Mouse (Mus musculus) hindbrain, embryonic 13.5 days (tissue): ENCODE data around the gene Pla1a. TPM values are rescaled to one million over a fixed set of nuclear protein-coding genes. Genes with fewer than 3 reads are reported as not detected.

Source experiments
- ATAC-seq: fragments of 200-750 bp; cut with Nextera tagmentation; 2 replicates; pipeline ENCODE4 v1.8.0; 2017; ENCODE audit warnings: moderate TSS enrichment; ENCODE audit not compliant: low FRiP score
- H3K27ac ChIP-seq: fragments of 300-500 bp; sonication (generic); 2 replicates; pipeline ENCODE4 v1.5.1; 2015; ENCODE audit warnings: inconsistent platforms, mild to moderate bottlenecking, moderate library complexity
- H3K27me3 ChIP-seq: fragments of 300-500 bp; sonication (generic); 2 replicates; pipeline ENCODE4 v1.6.1; 2015; ENCODE audit warnings: mild to moderate bottlenecking, inconsistent platforms
- H3K36me3 ChIP-seq: fragments of 300-500 bp; sonication (generic); 2 replicates; pipeline ENCODE4 v1.6.1; 2015; ENCODE audit warnings: mild to moderate bottlenecking, inconsistent platforms
- H3K4me1 ChIP-seq: fragments of 300-500 bp; sonication (generic); replicated peaks from 2 replicates; pipeline ENCODE4 v1.6.1; 2015; ENCODE audit warnings: inconsistent platforms
- H3K4me2 ChIP-seq: fragments of 300-500 bp; sonication (generic); 2 replicates; pipeline ENCODE4 v1.6.1; 2015; ENCODE audit warnings: inconsistent platforms, mild to moderate bottlenecking, moderate library complexity
- H3K4me3 ChIP-seq: fragments of 300-500 bp; sonication (generic); 2 replicates; pipeline ENCODE4 v1.5.1; 2015; ENCODE audit warnings: mild to moderate bottlenecking, inconsistent platforms
- H3K9ac ChIP-seq: fragments of 300-500 bp; sonication (generic); 2 replicates; pipeline ENCODE4 v1.6.1; 2015; ENCODE audit warnings: mild to moderate bottlenecking, inconsistent platforms
- H3K9me3 ChIP-seq: fragments of 300-500 bp; sonication (generic); 2 replicates; pipeline ENCODE4 v1.6.1; 2016; ENCODE audit warnings: inconsistent platforms
- WGBS: fragments of 180-500 bp; shearing (Covaris S2); methylation state at CpG from one replicate; pipeline ENCODE4 v1.1.7; 2015; 5-methylcytosine and 5-hydroxymethylcytosine counted together
- polyA plus RNA-seq: library from polyadenylated mRNA; unstranded; fragments of >200 nt; fragmentation: Nextera tagmentation; extraction: Ambion mirVana; gene quantifications from 2 replicates; pipeline ENCODE4 v1.2.1, GENCODE M21; 2015

Pla1a gene
- polyA plus RNA-seq, 1 experiment from 2014 or later, result 0.30 TPM

GRCm38 (mm10) chr16:38443721-38444464 lies 10.9 kb upstream of the Pla1a start:
- H3K4me2 ChIP-seq, result no peak overlapping the region
- H3K27me3 ChIP-seq, result no peaks in the 10 kb centered on the region
- no peaks in the 10 kb centered on the region for H3K9me3 ChIP-seq
- H3K4me1 ChIP-seq, result no peaks in the 10 kb centered on the region
- no peak overlapping the region for H3K27ac ChIP-seq
- WGBS, result 99% methylated on average over 7 of the region's 7 CpGs
- no peak overlapping the region for H3K9ac ChIP-seq
- H3K36me3 ChIP-seq, result peaks cover 64% of the 10 kb centered on the region
- H3K4me3 ChIP-seq, result no peak overlapping the region
- ATAC-seq, result no peak

DNA sequence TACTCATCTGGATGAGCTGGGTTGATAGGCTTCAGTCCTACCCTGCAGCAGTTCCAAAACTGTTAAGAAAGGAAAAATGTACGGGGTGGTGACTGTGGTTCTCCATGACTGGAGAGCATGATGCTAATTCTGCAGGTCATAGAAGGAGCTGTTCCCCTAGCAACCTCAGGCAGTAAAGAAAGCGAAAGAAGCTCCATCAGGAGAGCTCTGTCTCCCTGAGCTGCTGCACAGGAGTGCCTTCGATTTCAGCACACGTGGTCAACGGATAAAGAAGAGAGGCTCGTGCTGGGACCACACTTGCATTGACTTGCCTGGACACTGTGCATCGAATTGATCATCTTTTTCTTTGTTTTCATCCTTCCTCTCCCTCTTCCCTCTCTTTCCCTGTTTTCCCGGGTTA lies 9.3 kb upstream of the Pla1a start:
- no peaks in the 10 kb centered on the region for H3K9me3 ChIP-seq
- H3K36me3 ChIP-seq, result peaks cover 47% of the 10 kb centered on the region
- H3K4me3 ChIP-seq, result no peak overlapping the region
- no peak overlapping the region for H3K27ac ChIP-seq
- WGBS, result 89% methylated on average over 8 of the region's 8 CpGs
- H3K4me2 ChIP-seq, result no peak overlapping the region
- no peaks in the 10 kb centered on the region for H3K27me3 ChIP-seq
- no peaks in the 10 kb centered on the region for H3K4me1 ChIP-seq
- ATAC-seq, result no peak
- H3K9ac ChIP-seq, result no peak overlapping the region

GRCm38 (mm10) chr16:38441611-38442010 lies 8.7 kb upstream of the Pla1a start:
- WGBS, result 89% methylated on average over 5 of the region's 5 CpGs
- Histone ChIP-seq H3K4me1 (no peaks in the 10 kb centered on the region), H3K4me2 (no peak overlapping the region), H3K4me3 (no peak overlapping the region), H3K9me3 (no peaks in the 10 kb centered on the region), H3K9ac (no peak overlapping the region), H3K27me3 (no peaks in the 10 kb centered on the region), H3K27ac (no peak overlapping the region), H3K36me3 (peaks cover 41% of the 10 kb centered on the region)
- ATAC-seq, result no peak

DNA sequence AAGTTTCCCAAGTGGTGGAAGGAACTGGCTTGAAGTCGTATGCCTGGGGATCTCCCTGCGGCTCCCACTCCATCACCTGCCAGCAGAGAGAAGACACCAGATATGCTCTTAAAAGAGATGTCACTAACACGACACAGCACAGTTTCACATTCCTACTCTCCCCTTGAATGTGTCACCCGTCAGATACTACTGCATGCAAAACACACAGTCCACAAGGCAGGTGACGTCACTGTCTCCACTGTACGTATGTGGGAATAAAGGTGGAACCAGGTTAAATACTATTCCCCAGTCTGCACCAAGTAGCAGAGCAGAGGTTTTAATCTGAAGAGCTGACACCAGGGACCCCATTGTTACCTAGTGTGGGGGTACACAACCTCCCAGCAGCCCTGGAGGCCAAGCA lies 7.5 kb upstream of the Pla1a start:
- Histone ChIP-seq H3K4me3 (no peak overlapping the region), H3K9ac (no peak overlapping the region), H3K36me3 (peaks cover 29% of the 10 kb centered on the region), H3K4me2 (no peak overlapping the region), H3K27me3 (no peaks in the 10 kb centered on the region), H3K4me1 (no peaks in the 10 kb centered on the region), H3K9me3 (no peaks in the 10 kb centered on the region), H3K27ac (no peak overlapping the region)
- 89% methylated on average over 6 of the region's 6 CpGs for WGBS
- no peak for ATAC-seq

DNA sequence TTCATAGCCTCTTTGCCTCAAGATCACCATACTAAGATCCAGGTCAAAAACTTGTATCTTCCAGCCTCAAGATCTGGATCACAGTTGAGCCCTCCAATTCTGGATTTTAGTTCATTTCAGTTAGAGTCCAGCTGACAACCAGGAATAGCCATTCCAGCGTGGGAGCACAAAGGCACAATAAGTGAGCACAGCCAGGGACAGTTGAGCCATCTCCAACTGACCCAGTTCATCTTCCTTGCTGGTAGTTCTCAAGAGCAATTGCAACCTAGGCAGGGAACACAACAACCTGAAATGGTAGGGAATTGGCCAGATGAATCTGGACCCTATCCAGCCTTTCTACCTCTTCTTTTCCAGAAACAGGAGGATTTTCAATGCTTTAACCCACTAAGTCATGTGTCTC lies 6.2 kb upstream of the Pla1a start:
- H3K4me3 ChIP-seq, result no peak overlapping the region
- ATAC-seq, result no peak
- no peaks in the 10 kb centered on the region for H3K9me3 ChIP-seq
- H3K4me2 ChIP-seq, result no peak overlapping the region
- whole genome bisulfite sequencing, result 89% methylated on average over 1 of the region's 1 CpGs
- no peak overlapping the region for H3K27ac ChIP-seq
- no peaks in the 10 kb centered on the region for H3K4me1 ChIP-seq
- peaks cover 17% of the 10 kb centered on the region for H3K36me3 ChIP-seq
- H3K9ac ChIP-seq, result no peak overlapping the region
- no peaks in the 10 kb centered on the region for H3K27me3 ChIP-seq

- H3K27ac ChIP-seq, result no peak overlapping the region
- no peaks in the 10 kb centered on the region for H3K4me1 ChIP-seq
- ATAC-seq, result no peak
- no peaks in the 10 kb centered on the region for H3K27me3 ChIP-seq
- no peak overlapping the region for H3K4me3 ChIP-seq
- 85% methylated on average over 4 of the region's 4 CpGs for WGBS
- no peak overlapping the region for H3K4me2 ChIP-seq
- no peaks in the 10 kb centered on the region for H3K36me3 ChIP-seq
- H3K9me3 ChIP-seq, result no peaks in the 10 kb centered on the region
- H3K9ac ChIP-seq, result no peak overlapping the region
Observed at GRCm38 (mm10) chr16:38434295-38434795, 1.4 kb upstream of the Pla1a start.

DNA sequence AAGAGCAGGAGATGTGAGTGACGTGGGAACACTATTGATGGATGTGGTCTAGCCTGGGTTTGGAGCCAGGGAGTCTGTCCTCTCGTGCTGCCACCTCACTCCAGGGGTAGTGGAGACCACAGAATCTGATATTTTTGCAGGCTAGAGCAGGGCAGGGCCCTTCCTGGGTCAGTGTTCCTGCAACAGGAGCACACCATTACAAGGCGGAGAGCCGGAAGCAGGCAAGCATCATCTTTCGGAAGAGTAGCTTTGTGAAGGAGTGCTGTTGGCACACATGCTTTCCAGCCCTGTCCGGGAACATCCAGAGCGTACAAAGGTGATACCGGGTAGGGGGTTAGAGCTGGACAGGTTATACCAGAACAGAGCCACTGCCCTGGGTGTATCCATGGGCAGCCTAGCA lies 569 bp upstream of the Pla1a start:
- Histone ChIP-seq H3K9me3 (no peaks in the 10 kb centered on the region), H3K4me1 (no peaks in the 10 kb centered on the region), H3K27me3 (no peaks in the 10 kb centered on the region), H3K27ac (no peak overlapping the region), H3K9ac (no peak overlapping the region), H3K4me3 (no peak overlapping the region), H3K4me2 (no peak overlapping the region), H3K36me3 (no peaks in the 10 kb centered on the region)
- ATAC-seq, result no peak
- WGBS, result 86% methylated on average over 8 of the region's 8 CpGs

DNA sequence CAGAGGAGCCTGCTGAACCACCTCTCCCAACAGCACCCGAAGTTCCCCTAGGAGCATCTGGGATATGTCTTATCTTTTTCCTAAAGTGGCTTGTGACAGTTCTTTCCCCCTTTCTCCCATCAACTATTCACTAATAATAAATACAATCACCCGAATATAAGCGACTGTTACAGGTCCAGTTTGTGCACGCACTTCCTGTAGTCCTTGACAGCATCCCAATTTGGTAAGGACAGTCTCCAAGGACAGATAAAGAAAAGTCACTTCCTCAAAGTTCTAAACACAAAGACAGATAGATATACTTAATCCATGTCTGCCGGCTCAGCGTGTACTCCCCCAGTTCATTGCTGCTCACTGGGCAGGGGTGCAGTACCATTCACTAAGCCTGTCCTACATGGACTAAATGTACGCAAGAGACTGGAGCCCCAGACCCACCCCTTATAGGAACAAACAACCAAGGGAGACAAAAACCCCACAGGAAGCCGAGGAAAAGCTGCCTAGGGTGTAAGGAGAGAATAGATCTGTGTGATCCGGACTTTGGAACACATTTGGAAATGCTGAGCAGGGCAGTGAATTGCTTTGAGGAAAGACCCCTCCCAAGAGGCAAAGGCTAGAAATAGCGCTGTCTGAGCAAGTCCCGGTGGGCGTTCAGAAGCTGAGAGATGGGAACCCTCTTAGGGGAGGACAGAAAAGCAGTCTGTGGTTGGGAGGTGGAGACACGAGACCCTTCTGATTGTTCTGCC lies 1.3 kb downstream of the Pla1a start:
- Histone ChIP-seq H3K27ac (no peak overlapping the region), H3K4me3 (no peak overlapping the region), H3K36me3 (no peaks in the 10 kb centered on the region), H3K27me3 (no peaks in the 10 kb centered on the region), H3K4me2 (no peak overlapping the region), H3K4me1 (no peaks in the 10 kb centered on the region), H3K9ac (no peak overlapping the region), H3K9me3 (no peaks in the 10 kb centered on the region)
- 51% methylated on average over 13 of the region's 13 CpGs for WGBS
- ATAC-seq, result no peak

DNA sequence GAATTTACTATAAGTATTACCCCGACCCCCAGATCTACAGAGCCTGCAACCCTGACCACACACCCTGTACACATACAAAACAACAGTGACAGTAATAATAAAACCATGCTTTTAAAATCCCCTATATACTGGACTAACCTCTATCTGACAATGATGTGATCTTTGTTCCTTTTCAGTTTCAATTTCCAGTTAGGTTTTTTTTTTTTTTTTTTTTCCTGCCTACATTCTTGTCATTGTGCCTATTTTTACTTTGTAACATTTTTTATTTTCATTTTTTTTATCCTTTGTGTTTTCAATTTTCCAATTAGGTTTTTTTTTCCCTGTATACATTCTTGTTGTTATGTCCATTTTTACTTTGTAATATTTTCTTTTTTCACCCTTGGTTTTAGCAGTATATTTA lies 7.1 kb downstream of the Pla1a start:
- H3K9me3 ChIP-seq, result no peaks in the 10 kb centered on the region
- ATAC-seq, result no peak

GRCm38 (mm10) chr16:38425374-38425773 lies 7.6 kb downstream of the Pla1a start:
- no peak for ATAC-seq
- no peak overlapping the region for H3K4me2 ChIP-seq
- no peaks in the 10 kb centered on the region for H3K4me1 ChIP-seq
- H3K27ac ChIP-seq, result no peak overlapping the region
- H3K9ac ChIP-seq, result no peak overlapping the region
- H3K9me3 ChIP-seq, result no peaks in the 10 kb centered on the region
- no peaks in the 10 kb centered on the region for H3K36me3 ChIP-seq
- no peaks in the 10 kb centered on the region for H3K27me3 ChIP-seq
- H3K4me3 ChIP-seq, result no peak overlapping the region
- 88% methylated on average over 2 of the region's 2 CpGs for WGBS

More for the DNA sequence above, 7.1 kb downstream of the Pla1a start:
- 85% methylated on average over 1 of the region's 1 CpGs for WGBS
- no peak overlapping the region for H3K9ac ChIP-seq
- H3K4me3 ChIP-seq, result no peak overlapping the region
- no peak overlapping the region for H3K4me2 ChIP-seq
- H3K36me3 ChIP-seq, result no peaks in the 10 kb centered on the region
- no peaks in the 10 kb centered on the region for H3K4me1 ChIP-seq
- H3K27me3 ChIP-seq, result no peaks in the 10 kb centered on the region
- no peak overlapping the region for H3K27ac ChIP-seq

DNA sequence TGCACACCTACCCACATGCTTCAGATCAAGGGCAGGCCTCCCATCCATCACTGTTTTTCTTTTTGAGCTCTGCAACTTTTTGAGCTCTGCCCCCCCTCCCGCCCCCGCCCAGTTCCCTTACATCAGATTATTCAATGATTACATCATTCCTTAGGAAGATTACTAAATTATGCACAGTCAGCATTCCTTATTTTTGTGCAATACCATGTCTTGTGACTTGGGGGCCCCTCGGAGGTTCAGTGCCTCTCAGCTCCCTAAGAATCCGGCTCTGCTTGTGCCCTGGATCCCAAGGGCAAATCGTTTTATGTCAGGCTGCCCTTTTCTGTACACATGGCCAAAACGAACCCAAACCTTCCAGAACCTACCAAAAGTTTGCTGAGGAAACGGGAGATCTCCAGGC lies 18.0 kb downstream of the Pla1a start:
- no peaks in the 10 kb centered on the region for H3K4me1 ChIP-seq
- no peak overlapping the region for H3K27ac ChIP-seq
- H3K27me3 ChIP-seq, result no peaks in the 10 kb centered on the region
- H3K9ac ChIP-seq, result no peak overlapping the region
- H3K36me3 ChIP-seq, result no peaks in the 10 kb centered on the region
- no peak overlapping the region for H3K4me3 ChIP-seq
- WGBS, result 86% methylated on average over 7 of the region's 7 CpGs
- H3K9me3 ChIP-seq, result no peaks in the 10 kb centered on the region
- H3K4me2 ChIP-seq, result no peak overlapping the region
- ATAC-seq, result no peak

- H3K9me3 ChIP-seq, result no peaks in the 10 kb centered on the region
- no peak for ATAC-seq
- no peak overlapping the region for H3K27ac ChIP-seq
- H3K4me3 ChIP-seq, result no peak overlapping the region
- 97% methylated on average over 8 of the region's 8 CpGs for WGBS
- H3K27me3 ChIP-seq, result no peaks in the 10 kb centered on the region
- H3K4me2 ChIP-seq, result no peak overlapping the region
- H3K36me3 ChIP-seq, result no peaks in the 10 kb centered on the region
- no peak overlapping the region for H3K9ac ChIP-seq
- no peaks in the 10 kb centered on the region for H3K4me1 ChIP-seq
Observed at GRCm38 (mm10) chr16:38408416-38408815, 24.5 kb downstream of the Pla1a start.

DNA sequence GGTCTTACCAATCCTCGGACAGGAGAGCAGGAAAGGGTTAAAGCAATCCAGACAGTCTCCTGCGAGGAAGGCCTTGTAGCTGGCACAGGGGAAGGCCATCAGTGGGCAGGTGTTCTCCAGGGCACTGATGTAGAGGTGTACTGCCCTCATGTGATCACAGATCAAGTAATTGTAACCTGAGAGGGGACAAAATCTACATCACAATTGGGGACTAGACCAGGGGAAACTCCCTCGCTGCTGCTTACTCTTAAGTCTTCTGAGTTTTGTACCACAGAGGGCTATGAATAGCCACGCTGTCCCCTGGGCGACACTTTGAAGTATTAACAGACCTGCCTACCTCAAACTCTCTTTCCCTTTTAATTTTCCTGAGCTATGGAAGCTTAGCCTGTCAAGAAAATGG lies 25.4 kb downstream of the Pla1a start:
- Histone ChIP-seq H3K36me3 (no peaks in the 10 kb centered on the region), H3K4me2 (no peak overlapping the region), H3K4me3 (no peak overlapping the region), H3K27me3 (no peaks in the 10 kb centered on the region), H3K27ac (no peak overlapping the region), H3K9me3 (no peaks in the 10 kb centered on the region), H3K9ac (no peak overlapping the region), H3K4me1 (no peaks in the 10 kb centered on the region)
- no peak for ATAC-seq
- WGBS, result 46% methylated on average over 5 of the region's 5 CpGs
